Mouse (Mus musculus) T-helper 17 cell (primary cell): ENCODE results near the gene Ppp4c.

Experiments used
- in situ Hi-C, 2 experiments: fragments of 300-600 bp; cut with MboI, MseI; formaldehyde crosslinking; loops; 1 replicate in 1 of 2; 2 replicates in 1 of 2; pipeline ENCODE4 v1.15.1; 2025; ENCODE audit warnings: high pct_unique_total_duplicates in 2 of 2

Ppp4c gene

DNA sequence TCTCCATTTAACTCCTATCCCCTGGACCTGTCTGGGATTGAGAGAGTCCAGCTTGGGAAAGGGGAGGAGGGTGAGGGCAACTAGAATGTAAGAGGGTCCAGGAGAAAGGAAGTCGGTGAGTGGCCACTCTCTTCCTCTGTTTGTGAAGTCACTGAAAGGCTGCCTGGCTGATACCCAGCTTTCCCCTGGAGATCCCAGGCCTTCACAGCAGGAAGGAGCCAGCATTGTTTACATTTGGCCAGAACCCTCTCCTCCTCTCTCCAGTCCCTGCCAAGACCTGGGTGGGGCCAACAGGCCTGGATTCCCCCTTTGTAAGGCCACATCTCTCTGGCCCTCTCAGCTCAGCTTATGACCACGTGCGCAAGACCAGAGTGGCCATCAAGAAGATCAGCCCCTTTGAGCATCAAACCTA is 31.9 kb downstream of the Ppp4c start:
- in situ Hi-C loops = no loop called here

DNA sequence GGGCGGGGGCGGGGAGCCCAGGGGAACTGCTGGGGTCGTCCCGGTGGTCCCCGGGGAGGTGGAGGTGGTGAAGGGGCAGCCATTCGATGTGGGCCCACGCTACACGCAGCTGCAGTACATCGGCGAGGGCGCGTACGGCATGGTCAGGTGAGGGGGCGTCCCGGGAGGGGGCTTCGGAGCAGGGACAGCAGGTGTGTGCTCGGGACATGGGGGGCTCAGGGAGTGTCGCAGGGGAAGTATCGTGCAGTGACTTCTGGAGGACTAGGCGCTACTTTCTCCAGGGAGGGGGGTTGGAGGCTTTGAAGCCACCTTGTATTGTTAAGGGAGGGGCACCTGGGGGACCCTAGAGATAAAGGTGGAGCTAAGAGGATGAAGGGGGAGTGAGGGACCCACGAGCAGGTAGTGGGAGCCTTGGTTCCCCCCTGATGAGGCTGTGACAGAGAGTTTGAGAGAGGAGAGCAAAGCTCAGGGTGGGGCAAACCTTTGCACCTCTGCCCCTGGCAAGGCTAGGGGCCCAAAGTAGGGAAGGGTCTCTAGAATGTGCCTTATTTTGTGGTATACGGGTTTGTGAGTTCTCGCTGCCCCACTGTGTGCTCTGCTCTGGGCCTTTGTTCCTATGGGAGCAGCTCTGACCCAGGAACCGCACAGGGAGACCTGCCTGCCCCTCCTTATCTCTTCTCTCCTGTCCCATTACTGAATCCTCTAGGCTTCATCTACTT is 32.5 kb downstream of the Ppp4c start:
- in situ Hi-C loops = no loop called here

DNA sequence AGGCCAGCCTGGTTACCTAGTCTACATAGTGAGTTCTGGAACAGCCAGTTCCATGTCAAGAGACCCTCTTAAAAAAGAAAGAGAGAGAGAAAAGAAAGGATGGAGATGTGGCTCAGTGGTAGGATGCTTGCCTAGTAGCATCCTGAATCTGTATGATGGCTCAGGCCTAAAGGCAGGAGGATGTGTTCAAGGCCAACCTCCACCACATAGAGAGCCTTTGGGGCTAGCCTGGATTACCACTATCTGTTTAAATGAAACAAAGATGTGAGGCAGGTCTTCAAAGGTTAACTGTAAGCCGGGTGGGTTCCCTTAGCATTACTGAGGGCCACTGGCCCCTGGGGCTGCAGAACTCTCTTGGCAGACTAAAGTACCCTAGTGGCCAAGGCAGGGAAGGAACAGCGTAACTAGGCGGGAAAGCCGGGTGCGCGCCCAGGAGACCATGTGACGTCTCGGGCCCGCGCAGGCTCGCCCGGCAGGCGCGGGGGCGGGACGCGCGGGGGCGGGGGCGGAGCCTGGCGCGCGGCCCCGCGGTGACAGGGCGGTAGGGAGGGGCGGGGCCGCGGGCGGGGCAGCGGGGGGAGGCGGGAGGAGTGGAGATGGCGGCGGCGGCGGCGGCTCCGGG is 33.1 kb downstream of the Ppp4c start, which contains the start of gene Mapk3:
Mapk3 (plus strand) TSS at position 552 of the 622 bp plus-strand sequence.
- in situ Hi-C loops = no loop called here

DNA sequence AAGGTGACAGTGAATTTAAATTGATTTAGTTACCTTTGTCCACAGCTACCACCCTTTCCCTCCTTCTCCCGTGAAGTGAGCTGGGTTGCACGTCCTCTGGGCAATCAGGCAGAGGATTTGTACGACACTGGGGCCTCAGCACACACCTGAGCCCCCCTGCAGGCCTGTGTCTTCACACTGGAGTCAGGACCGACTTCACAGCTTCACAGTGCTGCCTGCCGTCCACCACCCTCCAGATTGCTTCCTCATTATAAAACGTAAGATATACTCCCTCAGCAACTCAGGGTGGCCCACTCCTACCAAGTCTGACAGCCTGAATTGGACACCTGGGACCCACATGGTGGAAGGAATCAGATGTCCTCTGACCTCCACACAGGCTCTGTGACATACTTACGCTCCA is 33.8 kb downstream of the Ppp4c start:
- in situ Hi-C loops = no loop called here

DNA sequence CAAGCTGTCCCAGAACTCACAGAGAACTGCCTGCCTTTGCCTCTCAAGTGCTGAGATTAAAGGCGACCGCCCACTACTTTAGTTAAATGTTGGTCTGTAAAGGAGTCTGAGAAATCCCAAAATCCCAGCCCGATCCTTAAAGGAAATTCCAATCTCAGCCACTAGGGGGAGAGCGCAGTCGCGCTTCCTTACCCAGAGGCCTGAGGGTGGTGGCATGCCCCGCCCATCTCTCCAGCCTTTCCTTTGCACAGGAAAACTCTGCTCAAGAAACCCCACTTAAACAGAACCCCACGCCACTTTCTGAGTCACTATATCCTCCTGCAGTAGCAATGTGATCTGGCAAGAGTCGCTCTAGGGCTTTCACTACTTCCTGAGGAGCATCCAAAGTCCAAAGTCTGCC is 37.4 kb downstream of the Ppp4c start:
- in situ Hi-C loops = no loop called here

DNA sequence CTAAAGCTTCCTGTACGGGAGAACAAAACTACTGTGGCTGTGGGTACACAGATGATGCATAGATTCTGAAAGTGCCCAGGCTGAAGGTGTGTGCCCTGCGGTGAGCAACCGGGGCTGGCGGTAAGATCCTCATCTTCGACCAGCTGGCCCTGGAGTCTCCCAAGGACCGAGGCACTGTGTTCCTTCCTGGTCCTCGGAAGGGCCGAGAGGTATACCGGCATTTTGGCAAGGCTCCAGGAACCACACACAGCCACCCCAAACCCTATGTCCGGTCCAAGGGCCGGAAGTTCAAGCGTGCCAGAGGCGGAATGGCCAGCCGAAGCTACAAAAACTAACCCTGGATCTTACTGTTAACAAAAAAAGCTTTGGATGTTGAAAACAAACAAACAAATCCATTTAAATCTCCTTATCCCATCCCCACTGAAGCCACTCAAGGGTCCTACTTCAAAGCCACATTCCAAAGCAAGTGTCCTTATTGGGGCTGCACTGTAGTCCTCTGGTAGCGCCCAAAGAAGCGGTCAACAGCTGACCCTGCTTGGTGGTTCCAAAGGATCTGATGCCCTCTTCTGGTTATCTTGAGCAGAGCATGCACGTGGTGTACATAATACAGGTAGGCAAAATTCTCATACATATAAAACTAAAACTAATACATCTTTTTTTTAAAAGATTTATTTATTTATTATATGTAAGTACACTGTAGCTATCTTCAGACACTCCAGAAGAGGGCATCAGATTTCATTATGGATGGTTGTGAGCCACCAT is 42.5 kb downstream of the Ppp4c start:
- in situ Hi-C loops = no loop called here

DNA sequence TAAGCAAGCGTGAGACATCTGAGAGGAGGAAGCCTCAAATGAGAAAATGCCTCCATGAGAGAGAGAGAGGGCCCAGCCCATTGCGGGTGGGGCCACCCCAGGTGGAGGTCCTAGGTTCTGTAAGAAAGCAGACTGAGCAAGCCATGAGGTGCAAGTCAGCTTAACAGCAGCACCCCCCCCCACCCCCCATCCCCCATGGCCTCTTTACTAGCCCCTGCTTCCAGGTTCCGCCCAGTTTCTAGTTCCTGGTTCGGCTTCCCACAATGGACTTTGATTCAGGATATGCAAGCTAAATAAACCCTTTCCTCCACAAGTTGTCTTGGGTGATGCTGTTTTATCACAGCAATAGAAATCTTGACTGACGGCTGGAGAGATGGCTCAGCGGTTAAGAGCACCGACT is 43.5 kb downstream of the Ppp4c start:
- in situ Hi-C loops = no loop called here

DNA sequence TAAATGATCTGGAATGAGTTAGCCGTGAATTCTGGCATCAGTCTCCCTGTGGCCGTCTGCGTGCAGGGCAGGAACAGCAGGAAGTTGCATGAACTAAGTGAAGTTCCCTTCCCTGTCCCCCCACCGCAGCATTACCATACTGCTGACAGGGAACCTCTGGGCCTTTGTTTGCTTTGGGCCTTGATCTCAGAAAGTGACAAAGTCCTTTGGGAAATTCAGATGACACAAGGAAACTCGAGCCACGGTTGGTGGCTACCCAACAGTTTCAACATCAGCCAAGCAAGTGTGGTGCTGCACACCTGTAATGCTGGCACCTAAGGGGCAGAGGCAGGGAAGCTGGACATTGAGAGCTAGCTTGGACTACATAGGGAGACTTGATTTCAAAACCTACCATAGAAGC is 45.5 kb downstream of the Ppp4c start:
- in situ Hi-C loops = no loop called here

DNA sequence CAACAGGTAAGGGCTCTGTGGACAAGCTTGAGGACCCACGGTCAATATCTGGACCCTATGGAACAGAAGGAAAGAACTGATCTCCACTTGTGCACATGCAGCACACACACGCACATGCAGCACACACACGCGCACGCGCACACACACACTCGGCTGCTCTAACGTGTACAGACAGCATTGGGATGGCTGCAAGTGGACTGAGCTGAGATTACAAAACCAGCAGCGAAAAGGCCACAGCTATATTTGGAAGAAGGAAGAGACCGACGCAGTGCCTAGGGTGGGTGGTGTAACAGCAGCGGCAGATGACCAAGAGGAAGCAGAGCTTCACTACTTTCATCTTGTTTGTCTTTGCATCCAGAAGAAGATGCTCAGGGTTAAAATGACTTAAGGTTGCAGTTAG is 46.2 kb downstream of the Ppp4c start:
- in situ Hi-C loops = no loop called here

DNA sequence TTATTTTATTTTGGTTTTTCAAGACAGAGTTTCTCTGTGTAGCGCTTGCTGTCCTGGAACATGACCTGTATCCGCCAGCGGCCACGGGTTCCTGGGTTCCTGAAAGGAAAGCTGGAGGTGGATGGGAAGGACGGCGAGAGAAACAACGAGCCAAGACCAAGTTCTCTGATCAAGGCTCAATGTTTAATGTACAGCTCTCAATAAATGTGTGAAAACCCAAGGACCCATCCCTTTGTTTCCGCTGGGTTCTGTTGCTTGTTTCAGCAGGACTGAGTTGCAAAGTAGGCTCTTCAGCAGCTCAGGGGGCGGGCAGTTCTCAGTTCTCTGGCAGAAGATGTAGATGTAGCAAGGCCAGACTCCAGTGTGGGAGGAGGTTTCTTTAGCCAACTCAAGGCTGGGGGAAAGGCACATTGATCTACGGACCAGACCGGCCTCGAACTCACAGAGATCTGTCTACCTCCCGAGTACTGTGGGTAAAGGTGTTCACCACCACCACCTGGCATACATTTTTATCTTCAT is 50.3 kb downstream of the Ppp4c start:
- in situ Hi-C loops = no loop called here

DNA sequence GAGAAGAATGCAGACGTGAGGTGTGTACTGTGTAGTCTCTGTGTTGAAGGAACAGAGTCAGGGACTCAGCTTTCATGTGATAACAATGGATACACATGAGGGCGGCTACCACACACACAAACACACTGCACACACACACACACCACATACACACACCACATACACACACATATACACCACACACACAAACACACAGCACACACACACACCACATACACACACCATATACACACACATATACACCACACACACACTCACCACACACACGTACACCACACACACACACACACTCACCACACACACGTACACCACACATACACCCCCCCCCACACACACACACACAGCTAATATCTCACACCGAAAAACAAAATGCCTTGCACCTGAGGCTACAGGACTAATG is 50.8 kb downstream of the Ppp4c start:
- in situ Hi-C loops = no loop called here

DNA sequence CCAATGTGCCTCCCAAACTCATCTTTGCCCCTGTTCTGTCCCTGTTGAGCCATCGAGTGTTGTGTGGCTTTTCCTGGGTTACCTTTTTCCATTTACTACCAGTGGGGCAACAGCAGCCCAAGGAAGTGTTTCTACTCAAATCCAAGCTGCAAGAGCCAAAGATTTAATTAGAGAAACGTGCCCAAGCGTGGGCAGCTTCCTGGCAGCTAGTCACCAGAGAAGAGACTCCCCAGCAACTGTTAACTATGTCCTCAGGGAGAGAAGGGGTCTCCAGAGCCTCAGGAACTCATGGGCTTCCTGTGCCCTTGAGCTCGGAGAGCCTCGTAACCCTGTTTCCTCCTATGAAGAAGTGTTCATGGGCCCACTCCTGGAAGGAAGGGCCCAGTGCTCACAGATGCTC is 51.3 kb downstream of the Ppp4c start:
- in situ Hi-C loops = no loop called here

DNA sequence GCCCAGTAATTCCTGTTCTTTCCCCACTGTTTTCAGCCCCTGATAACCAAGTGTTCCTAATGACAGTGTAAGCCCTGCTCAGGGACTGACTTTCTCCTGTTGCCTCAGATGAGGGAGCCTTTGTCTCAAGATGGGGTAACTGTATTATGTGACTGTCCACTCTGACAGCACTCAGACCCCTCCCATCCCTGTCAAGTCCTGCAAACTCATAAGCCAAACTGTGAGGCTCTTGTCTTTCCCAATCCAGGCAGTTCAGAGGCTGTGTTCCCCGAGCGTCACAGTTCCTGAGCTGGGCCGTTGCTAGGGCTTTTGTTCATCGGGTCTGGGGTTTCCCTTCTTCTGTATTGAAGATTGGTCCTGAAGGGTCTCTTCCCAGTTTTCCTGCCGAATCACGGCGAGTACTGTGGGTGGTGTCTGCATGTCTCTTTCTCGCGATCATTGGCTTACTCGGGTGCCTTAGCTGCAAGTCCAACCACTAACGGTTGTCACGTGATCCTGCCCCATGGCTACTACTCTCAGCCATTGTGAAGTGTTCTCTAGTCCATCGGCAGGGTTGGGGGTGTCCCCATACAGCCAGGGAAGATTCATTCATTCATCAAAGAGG is 52.1 kb downstream of the Ppp4c start:
- in situ Hi-C loops = no loop called here

DNA sequence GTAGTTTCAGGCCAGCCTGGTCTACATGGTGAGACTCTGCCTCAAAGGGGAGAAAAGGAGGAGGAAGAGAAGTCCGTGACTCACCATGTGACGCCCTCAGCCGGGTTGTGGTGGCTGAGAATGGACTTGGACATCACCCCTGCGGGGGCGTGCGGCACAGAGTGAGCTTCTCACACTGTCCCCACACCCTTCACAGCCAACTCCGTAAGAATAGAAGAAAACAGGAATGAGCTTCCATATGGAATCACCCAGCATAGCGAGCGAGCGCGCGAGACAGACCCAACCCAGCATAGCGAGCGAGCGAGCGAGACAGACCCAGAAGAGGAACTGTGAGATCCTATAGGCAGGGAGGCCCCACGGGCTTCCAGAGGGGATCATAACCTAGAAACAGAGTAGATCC is 52.7 kb downstream of the Ppp4c start:
- in situ Hi-C loops = no loop called here

DNA sequence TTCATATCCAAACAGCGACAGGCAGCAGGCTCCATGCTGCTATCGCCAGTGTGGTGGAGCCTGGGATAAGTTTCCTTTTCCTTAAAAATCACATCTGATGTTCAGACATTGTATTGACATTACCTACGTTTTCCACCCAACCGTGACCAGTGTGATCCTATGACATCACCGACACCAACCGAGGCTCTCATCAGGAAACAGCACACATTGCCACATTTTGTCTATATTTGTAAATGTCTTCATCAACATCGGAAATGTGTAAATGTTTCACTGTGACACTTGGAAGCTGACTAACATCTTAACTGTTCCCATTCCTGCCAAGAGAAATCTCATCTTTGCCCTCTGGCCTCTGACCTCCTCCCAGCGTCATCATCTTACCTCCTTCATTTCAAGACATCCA is 56.2 kb downstream of the Ppp4c start:
- in situ Hi-C loops = no loop called here
